Mouse (Mus musculus): Measurements from ENCODE around the gene Axin1.
"Not testable (repeated sequence)": the region's sequence is repeated elsewhere in the genome, so short reads cannot be mapped to it uniquely, and the experiment has no call there.

The Axin1 gene

GRCm38 (mm10) chr17:26122431-26123140 lies 15.9 kb upstream of the Axin1 start:
- DNase-seq = peak; percentile 45 to 51

- peak; percentile 97 to 99 for DNase-seq
These were observed 15.2 kb upstream of the Axin1 start, which contains the start of gene Mrpl28 for GRCm38 (mm10) chr17:26123267-26123684. TSS of gene Mrpl28 (plus strand) at chr17:26123500.

GRCm38 (mm10) chr17:26124560-26124959 lies 13.9 kb upstream of the Axin1 start:
- no peak for DNase-seq

GRCm38 (mm10) chr17:26125226-26125625 lies 13.3 kb upstream of the Axin1 start:
- no peak for DNase-seq

GRCm38 (mm10) chr17:26131062-26131732 lies 7.3 kb upstream of the Axin1 start:
- no peak for DNase-seq

- no peak for DNase-seq
These were observed 6.3 kb upstream of the Axin1 start for GRCm38 (mm10) chr17:26131856-26132853.

- DNase-seq = no peak
These were observed 1.3 kb upstream of the Axin1 start for GRCm38 (mm10) chr17:26137106-26137750.

GRCm38 (mm10) chr17:26137751-26138130 lies 747 bp upstream of the Axin1 start:
- DNase-seq = no peak

GRCm38 (mm10) chr17:26138901-26139381 lies 453 bp downstream of the Axin1 start:
- DNase-seq = peak in 1 of 2 experiments; percentile 63

- no peak for DNase-seq
These were observed 4.3 kb downstream of the Axin1 start for GRCm38 (mm10) chr17:26142796-26143195.

GRCm38 (mm10) chr17:26143386-26143785 lies 4.9 kb downstream of the Axin1 start:
- DNase-seq = no peak

GRCm38 (mm10) chr17:26149056-26149455 lies 10.6 kb downstream of the Axin1 start:
- no peak for DNase-seq

GRCm38 (mm10) chr17:26151886-26152630 lies 13.6 kb downstream of the Axin1 start:
- DNase-seq = no peak

GRCm38 (mm10) chr17:26162736-26163135 lies 24.2 kb downstream of the Axin1 start:
- DNase-seq = no peak

GRCm38 (mm10) chr17:26168039-26168438 lies 29.6 kb downstream of the Axin1 start:
- DNase-seq = no peak

- DNase-seq = not testable (repeated sequence)
These were observed 36.8 kb downstream of the Axin1 start for GRCm38 (mm10) chr17:26175248-26175647.

- no peak for DNase-seq
These were observed 40.1 kb downstream of the Axin1 start for GRCm38 (mm10) chr17:26178611-26179010.

- DNase-seq = no peak
These were observed 42.7 kb downstream of the Axin1 start for GRCm38 (mm10) chr17:26181179-26181578.

- peak; percentile 65 to 71 for DNase-seq
These were observed 49.1 kb downstream of the Axin1 start for GRCm38 (mm10) chr17:26187592-26187991.

GRCm38 (mm10) chr17:26188091-26188805 lies 49.8 kb downstream of the Axin1 start:
- no peak for DNase-seq

GRCm38 (mm10) chr17:26191486-26191885 lies 53.0 kb downstream of the Axin1 start:
- not testable (repeated sequence) for DNase-seq
